Mouse (Mus musculus): ENCODE measurements at regions not wholly inside any gene's neighbourhood (a gene's known extent, or its start where the extent isn't known, plus 50 kb on each side); places are given as distances from the start of the nearest gene placed in this dataset.

DNA sequence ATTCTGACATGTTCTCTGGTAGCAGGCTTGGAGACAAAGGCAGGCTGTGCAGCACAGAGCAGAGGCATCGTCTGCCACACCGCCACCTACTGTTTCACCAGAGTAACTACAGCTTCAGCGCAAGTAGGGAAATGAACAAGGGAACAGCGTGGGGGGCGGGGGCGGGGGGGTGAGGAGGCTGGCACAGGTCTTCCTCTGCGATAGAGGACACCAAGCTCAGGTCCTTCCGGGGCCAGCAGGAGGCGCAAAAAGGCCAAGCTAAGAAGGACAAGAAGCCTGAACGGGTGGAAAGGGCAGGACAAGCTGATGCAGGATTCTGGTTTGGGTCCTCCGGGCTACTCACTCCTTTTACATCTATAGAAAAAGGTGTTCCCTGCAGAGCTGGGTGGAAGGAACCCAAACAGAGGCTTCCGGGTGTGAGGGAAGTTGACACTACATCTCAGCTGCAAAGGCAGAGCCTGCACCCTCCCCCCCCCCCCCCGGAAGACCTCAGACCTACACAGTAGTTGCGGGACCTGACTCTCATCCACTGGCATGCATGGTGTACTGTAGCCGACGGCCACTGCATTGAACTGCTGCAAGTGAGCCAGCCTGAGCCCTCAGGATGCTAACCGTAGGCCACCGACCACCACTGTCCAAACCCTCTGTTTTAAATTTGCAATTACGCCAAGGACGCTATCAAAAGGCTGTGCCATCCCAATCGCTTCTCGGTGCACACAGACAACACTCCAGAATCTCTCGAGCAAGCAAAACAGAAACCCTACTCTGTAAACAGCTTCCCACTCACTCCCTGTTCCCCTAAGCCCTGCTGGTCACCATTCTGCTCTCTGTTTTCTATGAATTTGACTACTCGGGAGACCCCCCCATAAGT lies 2396.6 kb upstream of the 5930422O12Rik start:
- peak overlapping the region; percentile 60 for H3K9ac ChIP-seq
- ATAC-seq (ENCODE audit: insufficient number of reproducible peaks, insufficient read depth, low FRiP score, low TSS enrichment, low read depth), result peak; percentile 79
- 3% methylated on average over 24 of the region's 24 CpGs for WGBS

DNA sequence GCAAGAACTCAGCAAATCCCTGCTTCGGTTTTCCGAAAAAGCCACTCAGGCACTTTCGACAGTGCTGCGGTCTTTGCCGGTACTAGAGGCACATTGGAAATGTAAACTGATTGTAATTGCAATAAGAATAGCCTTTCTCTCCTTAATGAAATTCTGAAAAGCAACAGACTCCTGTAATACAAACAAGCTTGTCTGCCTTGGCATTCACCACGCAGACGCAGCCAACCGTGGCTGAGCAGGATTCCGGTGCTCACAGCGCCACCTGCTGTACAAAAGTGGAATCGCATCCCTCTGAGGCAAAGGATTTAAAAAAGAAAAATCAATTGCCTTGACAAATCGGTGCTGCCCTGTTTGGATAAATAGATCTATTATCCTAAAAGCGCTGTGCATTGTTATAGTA lies 2395.2 kb upstream of the 5930422O12Rik start:
- ATAC-seq (ENCODE audit: insufficient number of reproducible peaks, insufficient read depth, low FRiP score, low TSS enrichment, low read depth), result no peak
- peak overlapping the region; percentile 56; the same call in 1 of the 2 replicates for H3K27ac ChIP-seq
- peak overlapping the region; percentile 41 for H3K4me3 ChIP-seq
- 0 out of 2 replicates have a peak, but pooled peaks cover 4% of the 10 kb centered on the region for H3K27me3 ChIP-seq
- H3K4me1 ChIP-seq, result peaks cover 9% of the 10 kb centered on the region; the same call in 1 of the 2 replicates
- no peaks in the 10 kb centered on the region for H3K36me3 ChIP-seq
- peak overlapping the region; percentile 68 for H3K4me2 ChIP-seq
- peak overlapping the region; percentile 61 for H3K9ac ChIP-seq
- no peaks in the 10 kb centered on the region for H3K9me3 ChIP-seq
- WGBS, result 2% methylated on average over 13 of the region's 13 CpGs

More for the DNA sequence above, 2396.6 kb upstream of the 5930422O12Rik start:
- no peaks in the 10 kb centered on the region for H3K9me3 ChIP-seq
- 0 out of 2 replicates have a peak, but pooled peaks cover 4% of the 10 kb centered on the region for H3K27me3 ChIP-seq
- peaks cover 9% of the 10 kb centered on the region; the same call in 1 of the 2 replicates for H3K4me1 ChIP-seq
- peak overlapping the region; percentile 68 for H3K4me2 ChIP-seq
- H3K27ac ChIP-seq, result peak overlapping the region; percentile 71
- H3K4me3 ChIP-seq, result peak overlapping the region; percentile 44
- H3K36me3 ChIP-seq, result no peaks in the 10 kb centered on the region

DNA sequence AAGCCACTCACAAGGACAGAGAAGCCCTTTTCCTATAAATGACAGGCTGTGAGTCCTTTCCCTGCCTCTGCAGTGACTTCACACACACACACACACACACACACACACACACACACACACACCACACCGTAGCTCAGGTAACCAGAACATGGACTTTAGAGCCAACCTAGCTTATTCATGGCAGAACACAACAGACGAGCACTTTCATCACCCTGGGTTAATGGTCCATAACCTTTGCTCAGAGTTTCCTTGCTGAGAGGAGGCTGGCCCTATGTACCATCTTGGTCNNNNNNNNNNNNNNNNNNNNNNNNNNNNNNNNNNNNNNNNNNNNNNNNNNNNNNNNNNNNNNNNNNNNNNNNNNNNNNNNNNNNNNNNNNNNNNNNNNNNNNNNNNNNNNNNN lies 2391.6 kb upstream of the 5930422O12Rik start:
- Histone ChIP-seq H3K4me3 (no peak overlapping the region), H3K36me3 (no peaks in the 10 kb centered on the region), H3K4me2 (no peak overlapping the region), H3K9ac (no peak overlapping the region), H3K27ac (no peak overlapping the region), H3K27me3 (0 out of 2 replicates have a peak, but pooled peaks cover 4% of the 10 kb centered on the region), H3K9me3 (no peaks in the 10 kb centered on the region), H3K4me1 (peaks cover 7% of the 10 kb centered on the region; the same call in 1 of the 2 replicates)
- WGBS, result 80% methylated on average over 2 of the region's 2 CpGs
- no peak for ATAC-seq (ENCODE audit: insufficient number of reproducible peaks, insufficient read depth, low FRiP score, low TSS enrichment, low read depth)
